Mouse (Mus musculus): ENCODE data around the gene Mmp17. TPM values are rescaled to one million over a fixed set of nuclear protein-coding genes. Genes with fewer than 3 reads are reported as not detected.

The Mmp17 gene
- polyA plus RNA-seq, 1 experiment from 2014 or later: 0.30 TPM

- no peak overlapping the region for H3K27ac ChIP-seq
Measured at GRCm38 (mm10) chr5:129657016-129657415, 73.0 kb downstream of the Mmp17 start.

GRCm38 (mm10) chr5:129657931-129658330, 74.0 kb downstream of the Mmp17 start:
- H3K27me3 ChIP-seq: no peaks in the 10 kb centered on the region
- no peaks in the 10 kb centered on the region for H3K4me1 ChIP-seq (replicated peaks)
- H3K4me2 ChIP-seq: no peak overlapping the region
- H3K9me3 ChIP-seq (replicated peaks): no peaks in the 10 kb centered on the region
- WGBS (ENCODE audit: insufficient replicate concordance): 89% methylated on average over 15 of the region's 15 CpGs
- DNase-seq (no peak), ATAC-seq (ENCODE audit: low read depth) (no peak)
- no peak overlapping the region for H3K9ac ChIP-seq
- H3K4me3 ChIP-seq (replicated peaks): no peak overlapping the region
- no peak overlapping the region for H3K27ac ChIP-seq
- peaks cover 31% of the 10 kb centered on the region for H3K36me3 ChIP-seq

More at GRCm38 (mm10) chr5:129657016-129657415, 73.0 kb downstream of the Mmp17 start:
- no peak for DNase-seq
- Histone ChIP-seq H3K4me1 (replicated peaks) (no peaks in the 10 kb centered on the region), H3K4me2 (no peak overlapping the region), H3K27me3 (no peaks in the 10 kb centered on the region), H3K36me3 (peaks cover 31% of the 10 kb centered on the region), H3K4me3 (replicated peaks) (no peak overlapping the region), H3K9ac (no peak overlapping the region), H3K9me3 (replicated peaks) (no peaks in the 10 kb centered on the region)
- 86% methylated on average over 10 of the region's 10 CpGs for WGBS (ENCODE audit: insufficient replicate concordance)
- ATAC-seq (ENCODE audit: low read depth): no peak

Other genes starting within 250 kb of the Mmp17 start
- gene Sfswap, start 82.9 kb upstream of the Mmp17 start, polyA plus RNA-seq (2015; fragmentation: Nextera tagmentation; extraction: Ambion mirVana): 16.0 and 20.7 TPM in 2 replicates
- 0.73 and 0.94 TPM in 2 replicates for gene Zfp11, start 85.9 kb downstream of the Mmp17 start, polyA plus RNA-seq (2015; fragmentation: Nextera tagmentation; extraction: Ambion mirVana)
- gene Sept14, start 124.3 kb downstream of the Mmp17 start, polyA plus RNA-seq (2015; fragmentation: Nextera tagmentation; extraction: Ambion mirVana): not detected in 2 replicates
- 131 and 133 TPM in 2 replicates for gene Mrps17, start 131.3 kb downstream of the Mmp17 start, polyA plus RNA-seq (2015; fragmentation: Nextera tagmentation; extraction: Ambion mirVana)
- 28.4 and 29.7 TPM in 2 replicates for gene Nipsnap2, start 140.9 kb downstream of the Mmp17 start, polyA plus RNA-seq (2015; fragmentation: Nextera tagmentation; extraction: Ambion mirVana)
- 82.6 and 91.1 TPM in 2 replicates for gene Psph, start 203.3 kb downstream of the Mmp17 start, polyA plus RNA-seq (2015; fragmentation: Nextera tagmentation; extraction: Ambion mirVana)

All from liver, embryonic 13.5 days (tissue).